Mouse (Mus musculus) embryonic fibroblast, embryonic 13.5 days (primary cell): Measurements from ENCODE around the gene Skint9. TPM values are rescaled to one million over a fixed set of nuclear protein-coding genes. Genes with fewer than 3 reads are reported as not detected.
"Not testable (repeated sequence)": the region's sequence is repeated elsewhere in the genome, so short reads cannot be mapped to it uniquely, and the experiment has no call there.

ENCODE experiments used
- H3K27ac ChIP-seq: 2 replicates; pipeline ENCODE4 v1.5.1; 2012; ENCODE audit warnings: low read length, control low read depth, inconsistent platforms; ENCODE audit not compliant: insufficient read depth
- H3K4me1 ChIP-seq: 2 replicates; pipeline ENCODE4 v1.6.1; 2011; ENCODE audit warnings: low read length; ENCODE audit not compliant: control insufficient read depth, insufficient read depth
- H3K4me3 ChIP-seq: 2 replicates; pipeline ENCODE4 v1.5.1; 2011; ENCODE audit warnings: mild to moderate bottlenecking, control low read depth, low read length; ENCODE audit not compliant: insufficient read depth
- CTCF ChIP-seq: IDR thresholded peaks from 2 replicates; pipeline ENCODE4 v1.5.1; 2011; ENCODE audit warnings: mild to moderate bottlenecking, control low read depth, low read length, moderate library complexity, borderline replicate concordance; ENCODE audit not compliant: insufficient read depth
- POLR2A ChIP-seq: IDR thresholded peaks from 2 replicates; pipeline ENCODE4 v1.6.1; 2011; ENCODE audit warnings: low read depth, mild to moderate bottlenecking, control low read depth, low read length, moderate library complexity
- polyA plus RNA-seq: library from polyadenylated mRNA; stranded (reverse); fragments of >200 nt; gene quantifications from 2 replicates; pipeline ENCODE4 v1.2.4, GENCODE M21; 2011; ENCODE audit warnings: low read depth; ENCODE audit not compliant: missing spikeins, insufficient read length

Gene Skint9
- polyA plus RNA-seq, result not detected in 2 replicates

- no peak for TF ChIP-seq POLR2A
- TF ChIP-seq CTCF, result no peak
- no peaks in the 10 kb centered on the region for H3K4me1 ChIP-seq
- no peak within 1 kb of the TSS for H3K27ac ChIP-seq
- H3K4me3 ChIP-seq, result no peak within 1 kb of the TSS
Measured at GRCm38 (mm10) chr4:112433885-112434284, at the start of gene Skint9. Skint9 (minus strand) TSS chr4:112433985.

GRCm38 (mm10) chr4:112432685-112433084 is 1.1 kb downstream of the Skint9 start:
- Histone ChIP-seq H3K4me3 (no peak overlapping the region), H3K4me1 (no peaks in the 10 kb centered on the region), H3K27ac (no peak overlapping the region)
- no peak for TF ChIP-seq POLR2A
- TF ChIP-seq CTCF, result no peak

GRCm38 (mm10) chr4:112432223-112432622 is 1.6 kb downstream of the Skint9 start:
- no peaks in the 10 kb centered on the region for H3K4me1 ChIP-seq
- no peak for TF ChIP-seq CTCF
- no peak for TF ChIP-seq POLR2A
- H3K27ac ChIP-seq, result no peak overlapping the region
- no peak overlapping the region for H3K4me3 ChIP-seq

GRCm38 (mm10) chr4:112349111-112349510 is 84.7 kb downstream of the Skint9 start:
- H3K4me3 ChIP-seq, H3K4me1 ChIP-seq, H3K27ac ChIP-seq: not testable (repeated sequence)

Other genes starting within 250 kb of the Skint9 start
- not detected in 2 replicates for gene Skint3, start 201.7 kb downstream of the Skint9 start, polyA plus RNA-seq
- gene Skint2, start 123.2 kb upstream of the Skint9 start, polyA plus RNA-seq, result not detected in 2 replicates